ENCODE assay signal across 18 mouse cellular contexts in the genomic region with DNA sequence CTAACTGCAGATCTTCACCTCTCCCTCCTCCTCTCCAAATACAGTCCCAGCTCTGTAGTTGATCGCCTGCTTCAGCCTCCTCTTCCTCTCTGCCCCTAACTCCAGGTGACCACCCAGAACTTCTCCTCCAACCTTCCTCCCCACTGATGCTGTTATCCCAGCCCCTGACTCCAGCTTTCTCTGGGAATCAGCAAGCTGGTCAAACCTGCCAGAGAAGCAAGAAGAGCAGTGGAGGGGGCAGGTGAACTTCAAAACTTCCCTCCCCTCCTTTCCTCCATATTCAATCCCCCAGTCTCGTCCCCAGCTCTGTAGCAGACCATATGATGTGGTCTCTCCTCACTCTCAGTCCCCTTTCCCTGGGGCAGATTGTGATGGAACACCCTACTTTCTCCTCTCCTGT.
"Had no signal": no experiment of that assay in that cellular context is flagged by ENCODE, and none has a peak within 500 bp of the region (broad histone marks: within the 10 kb centered on the region; RNA-seq: fewer than 3 reads in every experiment).

No protein-coding gene starts in this region.

- H3K4me2 ChIP-seq: lung, embryonic 14.5 days; midbrain, embryonic 13.5 days; neural tube, embryonic 13.5 days; neural tube, embryonic 15.5 days had no signal

- H3K36me3 ChIP-seq: midbrain, embryonic 10.5 days; midbrain, embryonic 13.5 days; neural tube, embryonic 13.5 days; neural tube, embryonic 15.5 days had no signal

- ATAC-seq: midbrain, embryonic 13.5 days; midbrain, embryonic 16.5 days had no signal

- H3K9ac ChIP-seq: lung, embryonic 14.5 days; midbrain, embryonic 13.5 days; neural tube, embryonic 13.5 days; neural tube, embryonic 15.5 days had no signal

- DNase-seq: lung, adult 18-20 months; lung, embryonic 14.5 days; lung, postnatal 10 days; lung, postnatal 4 days; retina, postnatal 1 day; right cerebral cortex, adult 18-20 months; right cerebral cortex, postnatal 25 days; right cerebral cortex, postnatal 4 days; spleen, adult 18-20 months; thymus, adult 18-20 months; thymus, postnatal 14 days; thymus, postnatal 36 days had no signal

- H3K4me3 ChIP-seq: midbrain, embryonic 10.5 days; midbrain, embryonic 13.5 days; myocyte; neural tube, embryonic 13.5 days; neural tube, embryonic 15.5 days had no signal

- H3K9me3 ChIP-seq: midbrain, embryonic 10.5 days; midbrain, embryonic 13.5 days; neural tube, embryonic 13.5 days; neural tube, embryonic 15.5 days had no signal

- H3K27ac ChIP-seq: midbrain, embryonic 10.5 days; midbrain, embryonic 13.5 days; neural tube, embryonic 13.5 days; neural tube, embryonic 15.5 days had no signal
